Mouse (Mus musculus): ENCODE data around the gene Ddx58. TPM values are rescaled to one million over a fixed set of nuclear protein-coding genes. Genes with fewer than 3 reads are reported as not detected.

Ddx58 gene
- polyA plus RNA-seq, 1 experiment, result 43.6 TPM

GRCm38 (mm10) chr4:40154751-40155150 is 84.9 kb downstream of the Ddx58 start:
- H3K27ac ChIP-seq (ENCODE audit: insufficient read depth, low read length), result no peak overlapping the region
- no peaks in the 10 kb centered on the region for H3K27me3 ChIP-seq (ENCODE audit: control insufficient read depth, insufficient read depth, low read length, poor library complexity, severe bottlenecking)
- H3K9ac ChIP-seq (ENCODE audit: low read depth, poor library complexity, severe bottlenecking), result no peak overlapping the region
- no peaks in the 10 kb centered on the region for H3K36me3 ChIP-seq (ENCODE audit: control insufficient read depth, insufficient read depth, low read length, poor library complexity, severe bottlenecking)
- TF ChIP-seq CTCF (IDR thresholded peaks at IDR 0.05; ENCODE audit: low read depth, low read length) (no peak), EP300 (IDR thresholded peaks at IDR 0.05; ENCODE audit: insufficient read depth, low read depth, low read length) (no peak), POLR2A (IDR thresholded peaks at IDR 0.05; ENCODE audit: insufficient read depth, low read length) (no peak)
- no peaks in the 10 kb centered on the region for H3K9me3 ChIP-seq (replicated peaks; ENCODE audit: control insufficient read depth, insufficient read depth, low read length, poor library complexity, severe bottlenecking)
- no peak overlapping the region for H3K4me3 ChIP-seq (ENCODE audit: low read depth, low read length)
- no peaks in the 10 kb centered on the region for H3K4me1 ChIP-seq (ENCODE audit: control insufficient read depth, insufficient read depth, low read length)

Other genes with a start within 250 kb of the Ddx58 start
- gene Aco1, start 96.7 kb downstream of the Ddx58 start, polyA plus RNA-seq (2011; ENCODE audit: insufficient read depth, insufficient read length, low read depth, missing spikeins), result 46.7 and 49.5 TPM in 2 replicates
- 4.4 and 4.5 TPM in 2 replicates for gene Smim27, start 29.8 kb upstream of the Ddx58 start, polyA plus RNA-seq (2011; ENCODE audit: insufficient read depth, insufficient read length, low read depth, missing spikeins)
- 62.2 and 66.3 TPM in 2 replicates for gene Topors, start 30.0 kb upstream of the Ddx58 start, polyA plus RNA-seq (2011; ENCODE audit: insufficient read depth, insufficient read length, low read depth, missing spikeins)
- gene Ndufb6, start 39.6 kb upstream of the Ddx58 start, polyA plus RNA-seq (2011; ENCODE audit: insufficient read depth, insufficient read length, low read depth, missing spikeins), result 151 and 188 TPM in 2 replicates
- not detected in 2 replicates for gene Tmem215, start 232.4 kb upstream of the Ddx58 start, polyA plus RNA-seq (2011; ENCODE audit: insufficient read depth, insufficient read length, low read depth, missing spikeins)

Data from ES-Bruce4 (cell line).